Mouse (Mus musculus): Measurements from ENCODE around the gene Sf1. TPM values are rescaled to one million over a fixed set of nuclear protein-coding genes. Genes with fewer than 3 reads are reported as not detected.

Gene Sf1
- total and polyA plus RNA-seq, 3 experiments: 141 to 350 (median 286) TPM

DNA sequence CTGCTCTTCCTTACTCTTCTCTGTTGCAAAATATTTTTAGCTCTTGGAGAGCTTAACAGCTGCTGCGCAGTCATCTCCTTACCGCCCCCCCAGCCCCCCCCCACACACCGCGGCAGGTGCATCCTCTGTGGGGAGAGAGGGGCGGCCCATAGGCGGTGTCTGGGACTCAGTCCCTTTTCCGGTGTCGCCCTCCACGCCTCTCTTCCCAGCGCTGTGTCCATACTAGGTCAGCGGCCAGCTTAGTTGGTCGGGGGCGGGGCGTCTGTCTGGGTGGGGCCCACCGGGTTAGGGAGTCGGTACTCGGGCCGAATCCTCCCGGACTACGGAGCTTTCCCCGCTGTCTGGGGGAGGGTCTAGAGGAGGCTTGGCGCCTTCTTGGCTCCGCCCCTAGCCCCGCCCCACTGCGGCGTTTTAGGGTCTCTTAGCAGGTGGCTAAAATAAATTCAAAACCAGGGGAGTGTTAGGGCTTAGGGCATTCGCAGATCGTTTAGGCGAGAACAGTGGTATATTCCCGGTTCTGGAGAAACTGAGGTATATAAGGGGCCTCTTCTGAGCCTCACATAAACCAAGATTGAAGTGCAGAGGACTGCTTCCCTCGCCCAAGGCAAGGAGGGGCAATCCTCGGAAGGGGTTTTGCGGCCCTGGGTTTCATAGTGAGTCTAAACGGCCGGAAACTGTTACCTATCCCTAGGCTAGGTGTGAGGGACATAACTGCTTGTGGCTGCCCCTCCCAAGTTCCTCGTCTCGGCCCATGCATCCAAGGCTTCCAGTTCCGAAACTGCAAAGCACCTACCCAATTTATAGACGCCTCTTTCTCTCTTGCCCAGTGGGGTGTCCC, 35.2 kb downstream of the Sf1 start:
- DNase-seq: peak; percentile 81

DNA sequence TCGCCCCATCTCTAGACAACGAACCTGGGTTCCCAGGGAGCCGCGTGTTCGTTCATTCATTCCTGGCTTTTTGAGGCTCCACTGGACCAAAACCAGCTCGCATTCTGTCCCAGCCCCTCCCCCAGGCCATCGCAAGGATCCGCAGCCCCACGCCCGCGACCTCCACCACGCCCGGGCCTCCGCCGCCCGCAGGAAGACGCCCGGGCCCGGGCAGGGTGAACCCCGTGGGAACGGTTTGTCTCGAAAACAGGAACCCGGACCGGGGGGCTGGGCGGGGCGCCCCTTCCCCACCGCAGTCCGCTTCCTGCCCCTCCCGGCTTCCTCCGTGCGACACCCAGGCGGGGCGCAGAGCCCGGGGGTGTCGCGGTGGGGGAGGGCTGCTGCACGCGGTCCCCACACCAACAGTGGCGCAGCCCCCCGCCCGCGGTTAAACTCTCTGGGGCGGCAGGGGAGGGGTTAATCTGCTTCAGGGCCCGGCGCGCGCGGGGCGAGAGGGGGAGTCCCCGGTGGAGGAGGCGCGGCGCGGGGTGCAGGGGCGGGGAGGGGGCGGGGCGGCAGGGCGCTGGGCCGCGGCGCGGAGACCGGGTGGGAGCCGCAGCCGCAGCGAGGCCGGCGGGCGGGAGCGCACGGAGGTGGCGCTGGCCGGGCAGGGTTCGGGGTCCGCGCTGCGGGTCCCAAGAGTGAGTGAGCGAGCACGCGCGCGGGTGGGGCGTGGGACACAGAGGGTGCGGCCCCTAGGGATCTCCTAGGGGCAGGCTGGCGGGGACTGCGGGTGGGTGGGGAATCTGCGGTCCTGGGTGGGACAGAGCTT, 36.0 kb downstream of the Sf1 start, which contains the start of gene Rasgrp2:
Gene Rasgrp2 (plus strand): TSS at position 56 of the 811 bp plus-strand sequence.
- DNase-seq: peak; percentile 65

DNA sequence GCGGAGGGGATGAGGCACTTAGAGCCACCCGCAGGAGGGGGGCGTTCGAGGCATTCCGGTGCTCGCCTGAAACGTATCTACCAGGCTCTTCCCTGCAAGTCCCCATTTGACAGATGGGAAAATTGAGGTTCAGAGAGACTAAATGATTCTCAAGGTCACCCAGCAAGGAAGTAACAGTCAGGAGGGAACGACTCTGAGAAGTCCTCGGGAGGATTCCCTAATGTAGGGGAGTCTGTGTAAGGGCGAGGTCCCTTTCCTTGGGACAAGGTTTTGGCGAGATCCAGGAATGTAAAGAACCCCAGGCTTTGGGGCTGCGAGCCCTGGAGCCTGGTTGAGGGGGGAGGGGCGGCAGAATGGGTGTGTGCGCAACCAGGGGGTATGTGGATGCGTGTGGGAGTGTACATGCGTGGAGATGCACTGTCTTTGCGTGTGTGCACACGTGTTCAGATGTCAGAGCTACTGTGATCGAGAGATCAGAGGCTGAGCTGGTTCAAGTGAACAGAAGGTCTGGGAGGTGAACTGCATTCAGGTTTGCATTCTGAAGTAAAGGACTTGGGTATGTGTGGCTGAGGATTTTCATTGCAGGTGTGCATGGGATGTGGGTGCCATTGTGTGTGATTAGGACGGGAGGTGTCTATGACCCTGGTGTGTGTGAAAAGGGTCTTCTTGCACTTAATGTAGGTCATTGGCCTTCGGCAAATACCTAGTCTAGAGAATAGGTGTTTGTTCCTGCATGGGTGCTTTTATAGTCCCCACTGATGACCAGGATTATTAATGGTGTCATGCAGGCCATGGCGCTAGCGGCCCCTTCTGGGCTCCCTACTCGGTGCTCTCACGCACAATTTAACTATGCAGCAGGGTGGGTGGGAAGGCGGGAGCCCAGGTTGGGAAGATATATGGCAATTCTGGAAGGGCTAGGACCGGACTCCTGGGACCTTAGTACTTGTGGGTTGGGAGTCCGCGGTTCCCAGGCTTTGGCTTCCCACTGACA, 36.9 kb downstream of the Sf1 start:
- DNase-seq: peak; percentile 29

DNA sequence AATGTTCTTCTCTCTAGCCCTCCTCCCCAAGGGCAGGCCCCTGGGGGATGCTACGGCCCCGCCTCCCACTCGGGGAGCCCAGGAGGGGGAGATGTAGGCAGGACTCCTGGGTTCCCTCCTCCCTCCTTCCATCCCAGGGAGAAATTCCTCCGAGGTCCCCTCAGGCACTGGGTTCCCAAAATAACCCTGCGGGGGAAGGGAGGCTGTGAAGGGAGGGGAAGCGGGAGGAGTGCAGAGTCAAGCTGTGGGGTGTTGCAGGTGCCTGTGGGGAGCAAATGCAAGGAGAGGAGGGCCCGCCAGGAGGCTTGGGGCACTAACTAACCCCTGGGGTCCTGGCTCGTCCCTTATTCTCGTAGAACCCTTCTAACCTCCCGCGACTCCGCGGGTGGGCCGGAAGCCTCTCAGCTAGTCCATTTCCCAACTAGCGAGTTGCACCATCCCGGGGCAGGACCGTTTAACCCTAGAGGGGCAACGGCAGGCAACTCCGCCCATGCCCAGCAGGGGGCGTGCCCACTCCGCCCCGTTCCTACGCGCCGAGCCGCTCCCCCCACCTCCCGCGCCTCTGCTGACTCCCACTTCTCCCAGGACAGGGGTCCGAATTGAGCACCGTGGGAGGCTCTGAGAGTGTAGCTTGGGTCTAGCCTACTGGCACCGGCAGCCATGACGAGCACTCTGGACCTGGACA, 37.8 kb downstream of the Sf1 start:
- DNase-seq: peak; percentile 85

DNA sequence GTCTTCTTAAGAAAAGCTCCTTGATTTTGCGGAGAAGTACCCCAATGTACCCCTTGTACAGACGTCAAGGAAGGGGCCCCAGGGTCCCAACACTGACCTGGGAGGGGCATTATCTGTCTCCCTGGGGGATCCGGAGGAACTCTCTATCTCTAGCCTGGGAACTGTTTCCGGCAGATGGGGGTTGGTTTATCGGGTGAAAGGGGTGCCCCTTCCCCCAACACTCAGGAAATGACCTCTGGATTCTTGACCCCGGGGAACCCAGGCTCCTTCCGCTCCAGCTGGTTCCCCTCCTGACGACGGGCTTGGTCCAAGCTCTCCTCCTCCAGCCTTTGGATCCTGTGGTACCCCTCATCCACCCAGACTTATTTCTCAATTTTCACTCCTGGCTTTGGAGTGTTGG, 38.5 kb downstream of the Sf1 start:
- DNase-seq: peak; percentile 58

DNA sequence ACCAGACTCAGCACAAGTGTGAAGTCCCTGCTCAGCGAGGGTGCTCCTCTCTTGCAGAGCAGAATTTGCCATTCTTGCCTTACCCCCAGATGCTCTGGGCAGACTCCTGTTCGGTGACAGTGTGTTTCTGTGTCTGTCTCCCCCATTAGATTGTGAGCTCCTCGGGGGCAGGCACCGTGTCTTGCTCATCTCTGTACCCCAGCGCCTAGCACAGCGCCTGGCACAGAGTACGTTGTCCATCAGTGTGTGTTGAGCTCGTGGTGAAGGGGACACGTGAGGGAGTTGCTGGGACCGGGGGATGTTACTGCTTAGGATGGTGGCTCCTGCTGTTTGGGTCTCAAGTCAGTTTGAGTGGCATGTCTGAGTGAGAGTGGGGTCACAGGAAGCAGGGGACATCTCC, 40.4 kb downstream of the Sf1 start:
- DNase-seq: no peak

DNA sequence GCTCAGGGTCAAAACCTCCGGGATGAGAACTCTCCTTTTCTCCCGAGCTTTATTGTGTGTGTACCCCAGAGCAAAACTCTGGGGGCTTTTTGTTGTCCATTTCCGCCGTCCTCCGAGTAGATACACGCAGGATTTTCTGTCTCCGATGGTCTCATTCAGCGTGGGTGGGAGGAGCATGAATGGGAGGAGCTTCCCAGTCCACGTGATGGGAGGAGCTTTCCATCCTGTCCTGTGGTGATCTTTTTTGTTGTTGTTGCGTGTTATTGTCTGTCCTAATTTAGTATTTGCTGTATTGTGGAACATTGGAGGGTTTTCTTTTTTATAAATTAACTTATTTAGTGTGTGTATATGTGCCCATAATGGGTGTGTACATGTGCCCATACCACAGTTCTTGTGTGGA, 41.9 kb downstream of the Sf1 start:
- DNase-seq: no peak

DNA sequence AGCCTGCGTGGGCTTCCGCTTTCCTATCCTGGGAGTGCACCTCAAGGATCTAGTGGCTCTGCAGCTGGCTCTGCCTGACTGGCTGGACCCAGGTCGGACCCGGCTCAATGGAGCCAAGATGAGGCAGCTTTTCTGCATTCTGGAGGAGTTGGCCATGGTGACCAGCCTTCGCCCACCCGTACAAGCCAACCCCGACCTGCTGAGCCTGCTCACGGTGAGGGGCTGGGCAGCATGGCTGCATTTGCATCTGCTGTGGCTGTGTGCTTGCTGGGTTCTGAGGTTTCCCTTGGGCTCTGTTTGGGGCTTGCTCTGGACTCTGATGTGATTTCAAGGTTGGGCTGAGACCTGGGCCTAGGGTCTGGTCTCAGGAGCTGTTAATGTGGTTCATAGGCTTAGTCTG, 43.6 kb downstream of the Sf1 start:
- no peak for DNase-seq

DNA sequence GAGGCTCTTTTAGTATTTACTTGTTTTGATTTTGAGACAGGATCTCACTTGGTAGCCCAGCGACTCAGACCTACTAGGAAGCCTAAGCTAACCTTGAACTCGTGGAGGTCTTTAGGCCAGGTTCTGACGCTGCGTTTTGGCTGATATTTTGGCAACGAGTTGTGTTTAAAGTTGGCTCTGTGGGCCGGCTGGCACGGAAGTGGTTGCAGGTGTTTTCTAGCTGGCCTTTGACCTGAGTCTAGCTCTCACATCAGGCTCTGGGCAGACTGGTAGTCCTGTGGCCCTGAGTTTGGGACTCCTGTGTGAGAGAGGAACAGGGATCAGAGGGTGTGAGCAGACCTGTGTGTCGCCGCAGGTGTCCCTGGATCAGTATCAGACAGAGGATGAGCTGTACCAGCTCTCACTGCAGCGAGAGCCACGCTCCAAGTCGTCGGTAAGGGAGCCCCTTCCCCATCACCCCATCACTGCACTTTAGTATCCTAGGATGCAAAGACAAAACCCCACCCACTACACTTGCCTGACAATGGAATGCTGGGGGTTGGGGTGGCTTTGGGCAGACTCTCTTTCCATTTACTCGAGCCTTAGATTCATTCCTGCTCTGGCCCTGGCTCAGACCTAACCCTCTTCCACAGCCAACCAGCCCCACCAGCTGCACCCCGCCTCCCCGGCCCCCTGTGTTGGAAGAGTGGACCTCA, 44.5 kb downstream of the Sf1 start:
- DNase-seq: no peak

DNA sequence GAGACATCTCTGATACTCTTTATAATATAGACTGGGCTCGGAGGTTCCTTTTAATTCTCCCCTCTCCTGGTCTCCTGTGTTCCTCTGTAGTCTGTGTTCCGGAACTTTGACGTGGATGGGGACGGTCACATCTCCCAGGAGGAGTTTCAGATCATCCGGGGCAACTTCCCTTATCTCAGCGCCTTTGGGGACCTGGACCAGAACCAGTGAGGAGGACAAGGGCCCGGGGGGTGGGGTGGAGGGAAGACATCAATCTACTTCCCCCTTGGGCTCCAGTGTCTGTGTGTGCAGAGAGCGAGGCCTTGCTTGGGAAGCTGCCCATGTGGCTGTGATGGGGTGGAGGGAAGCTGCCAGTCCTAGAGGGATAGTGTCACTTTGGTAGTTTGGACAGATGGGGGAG, 45.3 kb downstream of the Sf1 start:
- no peak for DNase-seq

DNA sequence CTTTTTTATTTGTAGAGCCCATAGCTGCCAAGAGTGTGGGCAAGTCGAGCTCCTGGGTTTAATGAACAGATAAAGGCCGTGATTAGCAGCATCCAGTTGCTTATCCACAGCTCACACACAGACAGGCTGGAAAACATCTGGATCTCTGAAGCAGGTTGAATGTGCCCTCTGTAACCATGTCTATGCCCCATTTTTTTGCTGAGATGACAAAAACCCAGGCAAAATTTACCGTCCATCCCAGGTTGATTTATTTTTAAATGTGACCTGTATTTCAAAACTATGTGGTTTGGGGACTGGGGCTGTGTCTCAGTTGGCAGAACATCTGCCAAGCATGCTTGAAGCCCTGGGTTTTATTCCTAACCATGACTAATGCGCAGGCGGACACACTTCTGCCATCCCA, 45.7 kb downstream of the Sf1 start:
- DNase-seq: no peak

DNA sequence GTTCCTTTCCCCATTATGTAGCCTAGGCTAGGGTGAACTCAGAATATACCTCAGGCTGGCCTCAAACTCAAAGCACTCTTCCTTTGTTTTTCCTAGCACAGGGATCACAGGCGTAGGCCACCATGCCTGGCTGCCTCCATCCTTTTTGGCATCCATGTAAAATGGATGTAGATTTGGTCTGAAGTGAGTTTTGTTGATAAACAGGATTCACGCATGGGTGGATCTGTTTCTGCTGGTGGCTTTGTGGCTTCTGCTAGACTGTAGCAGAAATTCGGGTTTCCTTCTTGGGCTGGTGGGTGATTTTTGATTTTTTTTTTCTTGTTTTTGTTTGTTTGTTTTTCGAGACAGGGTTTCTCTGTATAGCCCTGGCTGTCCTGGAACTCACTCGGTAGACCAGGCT, 46.4 kb downstream of the Sf1 start:
- DNase-seq: no peak

DNA sequence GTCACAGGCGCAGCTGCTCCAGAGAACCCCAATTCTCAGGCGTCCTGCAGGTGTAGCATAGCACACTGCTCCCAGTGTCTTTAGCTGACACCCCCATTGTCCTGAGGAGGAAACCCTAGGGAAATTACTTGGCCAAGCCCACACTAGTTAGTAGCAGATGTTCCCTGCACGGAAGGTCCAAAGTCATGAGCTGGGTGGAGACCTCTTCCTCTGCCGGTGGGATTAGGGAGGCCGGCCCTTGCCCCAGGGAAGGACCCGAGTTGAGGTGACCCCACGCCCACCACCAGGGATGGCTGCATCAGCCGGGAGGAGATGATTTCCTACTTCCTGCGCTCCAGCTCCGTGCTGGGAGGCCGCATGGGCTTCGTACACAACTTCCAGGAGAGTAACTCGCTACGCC, 49.3 kb downstream of the Sf1 start:
- no peak for DNase-seq

DNA sequence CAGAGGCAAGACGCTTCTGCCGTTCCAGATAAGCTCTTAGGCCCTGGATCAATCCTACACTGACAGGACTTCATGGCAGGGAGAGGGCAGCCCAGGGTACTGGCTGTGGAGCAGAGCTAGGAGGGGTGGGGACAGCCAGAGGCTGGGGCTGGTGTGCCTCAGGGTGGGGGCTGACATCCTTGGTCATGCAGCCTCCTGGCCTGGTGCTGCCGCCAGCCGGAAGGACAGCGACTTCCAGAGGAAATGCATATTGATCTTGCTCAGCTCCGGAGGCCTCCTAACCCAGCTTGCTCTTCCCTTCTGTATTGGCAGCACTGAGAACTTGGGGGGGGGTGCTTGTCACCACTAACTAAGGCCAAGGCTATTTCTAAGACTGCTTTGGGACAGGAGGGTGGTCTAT, 52.0 kb downstream of the Sf1 start:
- DNase-seq: peak; percentile 40

DNA sequence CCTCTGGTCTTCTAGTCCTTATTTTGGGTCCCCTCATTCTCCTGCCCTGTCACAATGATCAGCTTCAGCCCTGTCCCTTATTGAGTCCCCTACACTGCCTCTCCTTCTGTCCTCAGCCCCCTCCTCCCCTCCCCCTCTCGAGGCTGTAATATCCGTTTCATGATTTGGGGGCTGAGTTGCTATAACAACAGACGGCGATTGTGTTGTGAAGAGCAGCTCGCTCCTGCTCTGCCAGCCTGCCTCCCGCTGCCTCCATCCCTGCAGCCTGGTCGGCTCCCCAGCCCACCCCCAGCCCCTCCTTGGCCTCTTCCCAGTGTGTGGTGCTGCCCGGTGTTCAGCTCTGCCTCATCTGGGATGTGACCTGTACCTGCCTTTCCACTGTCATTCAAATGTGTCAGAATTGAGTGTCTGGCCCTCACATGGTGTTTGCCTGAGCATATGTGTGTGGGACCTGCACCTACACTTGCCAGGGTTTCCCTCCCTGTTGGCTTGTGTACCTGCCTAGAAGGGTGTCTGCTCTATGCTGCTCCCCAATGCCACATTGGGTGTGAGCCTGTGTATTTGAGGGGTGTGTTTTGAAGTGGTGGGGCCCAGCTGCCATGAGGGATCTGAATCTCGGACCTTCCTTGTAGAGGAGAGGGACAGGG, 52.8 kb downstream of the Sf1 start:
- no peak for DNase-seq

DNA sequence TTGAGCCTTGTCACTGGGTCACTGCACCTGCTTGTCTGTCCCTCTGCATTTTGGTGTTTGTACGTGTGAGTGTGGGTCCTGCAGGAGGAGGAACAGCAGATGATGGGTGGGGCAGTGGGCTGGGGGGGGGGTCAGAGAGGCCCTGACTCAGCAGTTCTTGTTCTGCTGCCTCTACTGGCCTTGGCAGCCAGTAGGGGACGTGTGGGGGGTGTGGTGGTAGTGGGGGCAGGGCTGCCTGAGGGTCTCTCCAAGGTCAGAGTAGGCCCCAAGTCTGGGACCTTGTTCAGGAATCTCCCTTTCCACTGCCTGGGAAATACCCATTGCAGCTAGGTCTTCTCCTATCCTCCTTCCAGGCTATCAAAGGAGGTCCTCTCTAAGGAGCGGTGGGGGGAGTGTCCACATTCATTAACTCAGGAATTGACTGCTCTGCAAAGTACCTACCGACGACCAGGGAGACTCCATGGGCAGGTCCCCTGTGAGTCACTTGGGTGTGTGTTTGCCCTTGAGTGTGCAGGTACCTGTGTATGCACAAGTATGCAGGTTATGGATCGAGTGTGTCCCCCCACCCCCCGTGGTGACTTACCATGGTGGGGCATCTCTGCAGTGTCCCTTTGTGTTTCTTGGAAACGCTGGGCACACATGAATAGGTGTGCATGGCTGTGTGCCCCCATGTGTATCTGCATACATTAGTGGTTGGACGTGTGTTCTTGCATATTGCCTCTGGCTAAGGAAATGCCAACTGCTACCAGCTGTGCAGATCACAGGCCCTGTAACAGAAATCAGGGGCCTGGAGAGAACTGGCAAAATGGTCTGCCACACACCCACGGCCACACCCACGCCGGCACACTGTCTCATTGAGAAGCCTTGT, 53.6 kb downstream of the Sf1 start:
- no peak for DNase-seq

DNA sequence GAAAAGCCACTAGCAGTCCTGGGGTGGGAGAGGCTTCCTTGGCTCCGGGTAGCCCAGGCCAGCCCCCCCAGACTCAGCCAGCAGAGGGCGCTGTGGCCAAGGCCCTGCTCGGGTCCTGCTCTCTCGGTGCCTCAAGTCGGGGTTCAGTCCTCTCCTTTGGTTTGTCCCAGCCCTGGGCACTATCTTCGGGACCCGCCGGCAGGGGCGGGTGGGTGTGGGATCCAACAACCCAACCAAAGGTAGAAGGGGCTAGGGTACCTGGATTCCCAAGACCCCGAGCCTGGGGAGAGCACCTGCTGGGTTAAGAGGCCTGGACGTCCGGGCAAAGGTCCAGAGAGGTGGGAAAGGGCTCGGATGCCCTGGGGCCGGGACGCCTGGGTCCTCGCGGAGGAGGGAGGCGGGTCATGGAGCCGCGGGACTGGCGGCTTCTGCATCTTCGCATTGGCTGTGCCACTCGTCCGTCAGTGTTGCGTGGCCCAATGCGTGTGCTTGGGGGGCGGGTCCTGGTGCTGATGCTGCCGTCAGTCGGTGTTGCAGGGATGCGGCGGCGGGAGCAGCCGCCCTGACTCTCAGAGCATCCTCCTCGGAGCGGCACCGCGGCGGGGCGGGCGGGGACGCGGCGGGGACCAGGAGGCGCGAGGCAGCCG, 54.9 kb downstream of the Sf1 start, which contains the start of gene Nrxn2:
Gene Nrxn2 (plus strand): TSS at position 499 of the 647 bp plus-strand sequence.
- peak; percentile 91 for DNase-seq

DNA sequence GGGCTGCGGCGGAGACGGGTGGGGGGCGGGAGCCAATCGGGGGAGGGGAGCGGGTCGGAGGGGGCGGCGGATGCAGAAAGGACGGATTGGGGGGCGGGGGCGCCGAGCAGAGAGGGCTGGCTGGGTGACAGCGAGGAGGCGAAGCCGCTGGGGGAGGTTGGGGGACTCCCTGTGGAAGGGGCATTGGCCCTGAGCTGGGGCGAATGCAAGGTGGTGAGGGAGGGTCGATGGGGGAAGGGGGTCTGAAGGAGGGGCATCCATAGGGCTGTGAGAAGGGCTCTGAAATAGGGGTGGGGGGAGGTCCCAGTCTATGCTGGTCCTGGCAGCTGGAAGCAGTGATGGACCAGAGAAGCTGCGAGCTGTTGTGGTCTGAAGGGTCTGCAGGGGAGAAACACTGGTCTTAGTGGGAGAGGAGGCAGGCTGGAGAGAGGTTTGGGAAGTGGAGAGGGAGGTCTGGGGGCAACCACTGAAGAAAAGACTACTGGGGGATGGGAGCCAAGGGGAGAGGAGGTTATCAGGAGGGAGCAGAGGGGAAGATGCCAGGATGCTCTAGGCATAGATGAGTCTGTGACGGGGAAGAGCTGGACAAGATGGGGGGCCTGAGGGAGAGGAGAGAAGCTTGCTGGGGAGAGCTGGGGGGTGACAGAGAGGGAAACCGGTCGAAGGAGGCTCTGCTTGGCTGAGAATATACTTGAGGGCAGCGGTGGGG, 55.6 kb downstream of the Sf1 start:
- DNase-seq: no peak

Data from adrenal gland, adult 2 months (tissue).